Mouse (Mus musculus) heart, embryonic 12.5 days (tissue): ENCODE results near the gene Olfr553. TPM values are rescaled to one million over a fixed set of nuclear protein-coding genes. Genes with fewer than 3 reads are reported as not detected.
"Not testable (repeated sequence)": the region's sequence is repeated elsewhere in the genome, so short reads cannot be mapped to it uniquely, and the experiment has no call there.

Experiments
- ATAC-seq: fragments of 200-750 bp; cut with Nextera tagmentation; 2 replicates; pipeline ENCODE4 v1.8.0; 2017; ENCODE audit warnings: moderate TSS enrichment, moderate library complexity; ENCODE audit not compliant: insufficient number of reproducible peaks, low FRiP score
- H3K27ac ChIP-seq: fragments of 300-500 bp; sonication (generic); 2 replicates; pipeline ENCODE4 v1.5.1; 2016; ENCODE audit warnings: mild to moderate bottlenecking, moderate library complexity; ENCODE audit not compliant: poor library complexity, severe bottlenecking
- H3K27me3 ChIP-seq: fragments of 300-500 bp; sonication (generic); replicated peaks from 2 replicates; pipeline ENCODE4 v1.6.1; 2016; ENCODE audit warnings: mild to moderate bottlenecking, moderate library complexity
- H3K36me3 ChIP-seq: fragments of 300-500 bp; sonication (generic); 2 replicates; pipeline ENCODE4 v1.6.1; 2016; ENCODE audit warnings: mild to moderate bottlenecking, moderate library complexity
- H3K4me1 ChIP-seq: fragments of 300-500 bp; sonication (generic); replicated peaks from 2 replicates; pipeline ENCODE4 v1.6.1; 2016; ENCODE audit warnings: mild to moderate bottlenecking
- H3K4me2 ChIP-seq: fragments of 300-500 bp; sonication (generic); 2 replicates; pipeline ENCODE4 v1.6.1; 2016; ENCODE audit warnings: mild to moderate bottlenecking, moderate library complexity
- H3K4me3 ChIP-seq: fragments of 300-500 bp; sonication (generic); 2 replicates; pipeline ENCODE4 v1.5.1; 2016; ENCODE audit warnings: mild to moderate bottlenecking
- H3K9ac ChIP-seq: fragments of 300-500 bp; sonication (generic); 2 replicates; pipeline ENCODE4 v1.6.1; 2016; ENCODE audit warnings: mild to moderate bottlenecking, moderate library complexity
- H3K9me3 ChIP-seq: fragments of 300-500 bp; sonication (generic); replicated peaks from 2 replicates; pipeline ENCODE4 v1.6.1; 2016; ENCODE audit warnings: mild to moderate bottlenecking, moderate library complexity
- WGBS: fragments of 180-500 bp; shearing (Covaris S2); methylation state at CpG from one replicate; pipeline ENCODE4 v1.1.7; 2016; 5-methylcytosine and 5-hydroxymethylcytosine counted together
- polyA plus RNA-seq: library from polyadenylated mRNA; unstranded; fragments of >200 nt; fragmentation: Nextera tagmentation; extraction: Ambion mirVana; gene quantifications from 2 replicates; pipeline ENCODE4 v1.2.1, GENCODE M21; 2016

The Olfr553 gene
- not detected in 2 replicates for polyA plus RNA-seq

GRCm38 (mm10) chr7:102618118-102618517 is at the start of gene Olfr553:
Olfr553 (minus strand) TSS chr7:102618218.
- H3K36me3 ChIP-seq, result no peaks in the 10 kb centered on the region
- H3K9ac ChIP-seq, result no peak within 1 kb of the TSS
- no peaks in the 10 kb centered on the region for H3K4me1 ChIP-seq
- no peaks in the 10 kb centered on the region for H3K27me3 ChIP-seq
- ATAC-seq, result no peak
- H3K4me2 ChIP-seq, result no peak within 1 kb of the TSS
- no peaks in the 10 kb centered on the region for H3K9me3 ChIP-seq
- H3K4me3 ChIP-seq, result no peak within 1 kb of the TSS
- no peak within 1 kb of the TSS for H3K27ac ChIP-seq

GRCm38 (mm10) chr7:102665378-102665777 is 47.4 kb upstream of the Olfr553 start:
- H3K9me3 ChIP-seq, result no peaks in the 10 kb centered on the region
- H3K4me2 ChIP-seq, result no peak overlapping the region
- ATAC-seq, result no peak
- WGBS, result 29% methylated on average over 2 of the region's 2 CpGs
- H3K4me1 ChIP-seq, result no peaks in the 10 kb centered on the region
- no peaks in the 10 kb centered on the region for H3K36me3 ChIP-seq
- H3K4me3 ChIP-seq, result no peak overlapping the region
- H3K27ac ChIP-seq, result no peak overlapping the region
- no peak overlapping the region for H3K9ac ChIP-seq
- H3K27me3 ChIP-seq, result no peaks in the 10 kb centered on the region

GRCm38 (mm10) chr7:102664599-102664998 is 46.6 kb upstream of the Olfr553 start, which contains the start of gene Olfr556:
Olfr556 (plus strand) TSS chr7:102664899.
- no peaks in the 10 kb centered on the region for H3K36me3 ChIP-seq
- no peak for ATAC-seq
- WGBS, result 56% methylated on average over 3 of the region's 3 CpGs

GRCm38 (mm10) chr7:102658523-102658922 is 40.5 kb upstream of the Olfr553 start, which contains the start of gene Olfr555:
Olfr555 (plus strand) TSS chr7:102658823.
- H3K36me3 ChIP-seq, result no peaks in the 10 kb centered on the region
- 66% methylated on average over 1 of the region's 1 CpGs for WGBS
- H3K27ac ChIP-seq, result no peak within 1 kb of the TSS
- no peak within 1 kb of the TSS for H3K9ac ChIP-seq
- no peaks in the 10 kb centered on the region for H3K9me3 ChIP-seq
- no peak within 1 kb of the TSS for H3K4me3 ChIP-seq
- ATAC-seq, result no peak
- no peaks in the 10 kb centered on the region for H3K27me3 ChIP-seq
- no peaks in the 10 kb centered on the region for H3K4me1 ChIP-seq
- H3K4me2 ChIP-seq, result no peak within 1 kb of the TSS

More at GRCm38 (mm10) chr7:102664599-102664998, 46.6 kb upstream of the Olfr553 start, which contains the start of gene Olfr556:
- Histone ChIP-seq H3K4me2 (no peak within 1 kb of the TSS), H3K4me1 (no peaks in the 10 kb centered on the region), H3K9me3 (no peaks in the 10 kb centered on the region), H3K27me3 (no peaks in the 10 kb centered on the region), H3K4me3 (no peak within 1 kb of the TSS), H3K27ac (no peak within 1 kb of the TSS), H3K9ac (no peak within 1 kb of the TSS)

- H3K4me3 ChIP-seq, ATAC-seq, H3K27ac ChIP-seq, H3K36me3 ChIP-seq, H3K4me2 ChIP-seq, H3K9ac ChIP-seq, H3K9me3 ChIP-seq, H3K4me1 ChIP-seq, H3K27me3 ChIP-seq: not testable (repeated sequence)
- 40% methylated on average over 4 of the region's 4 CpGs for WGBS
Measured at GRCm38 (mm10) chr7:102644945-102645344, 26.9 kb upstream of the Olfr553 start.

GRCm38 (mm10) chr7:102638132-102638531 is 20.1 kb upstream of the Olfr553 start, which contains the start of gene Olfr554:
Olfr554 (plus strand) TSS chr7:102638432.
- Histone ChIP-seq H3K4me2 (no peak within 1 kb of the TSS), H3K27ac (no peak within 1 kb of the TSS), H3K27me3 (no peaks in the 10 kb centered on the region), H3K36me3 (no peaks in the 10 kb centered on the region), H3K4me3 (no peak within 1 kb of the TSS), H3K4me1 (no peaks in the 10 kb centered on the region), H3K9ac (no peak within 1 kb of the TSS), H3K9me3 (no peaks in the 10 kb centered on the region)
- 70% methylated on average over 1 of the region's 1 CpGs for WGBS
- no peak for ATAC-seq

GRCm38 (mm10) chr7:102636665-102637064 is 18.6 kb upstream of the Olfr553 start:
- 34% methylated on average over 3 of the region's 3 CpGs for WGBS
- H3K27ac ChIP-seq, result no peak overlapping the region
- ATAC-seq, result no peak

GRCm38 (mm10) chr7:102620368-102620767 is 2.4 kb upstream of the Olfr553 start:
- not testable (repeated sequence) for ATAC-seq, H3K36me3 ChIP-seq, H3K9me3 ChIP-seq, H3K27me3 ChIP-seq, H3K4me3 ChIP-seq, H3K27ac ChIP-seq, H3K4me2 ChIP-seq, H3K4me1 ChIP-seq, H3K9ac ChIP-seq
- WGBS, result 85% methylated on average over 19 of the region's 19 CpGs

More at GRCm38 (mm10) chr7:102636665-102637064, 18.6 kb upstream of the Olfr553 start:
- Histone ChIP-seq H3K27me3 (no peaks in the 10 kb centered on the region), H3K4me3 (no peak overlapping the region), H3K9me3 (no peaks in the 10 kb centered on the region), H3K4me1 (no peaks in the 10 kb centered on the region), H3K4me2 (no peak overlapping the region), H3K9ac (no peak overlapping the region), H3K36me3 (no peaks in the 10 kb centered on the region)

GRCm38 (mm10) chr7:102619608-102620007 is 1.6 kb upstream of the Olfr553 start:
- H3K27ac ChIP-seq, result no peak overlapping the region
- no peaks in the 10 kb centered on the region for H3K27me3 ChIP-seq
- no peak overlapping the region for H3K9ac ChIP-seq
- no peaks in the 10 kb centered on the region for H3K9me3 ChIP-seq
- H3K4me2 ChIP-seq, result no peak overlapping the region
- no peaks in the 10 kb centered on the region for H3K36me3 ChIP-seq
- ATAC-seq, result no peak
- H3K4me1 ChIP-seq, result no peaks in the 10 kb centered on the region
- H3K4me3 ChIP-seq, result no peak overlapping the region
- 46% methylated on average over 5 of the region's 5 CpGs for WGBS

- ATAC-seq, result no peak
- no peaks in the 10 kb centered on the region for H3K4me1 ChIP-seq
- H3K9me3 ChIP-seq, result no peaks in the 10 kb centered on the region
- H3K9ac ChIP-seq, result no peak within 1 kb of the TSS
- WGBS, result 52% methylated on average over 1 of the region's 1 CpGs
- H3K4me3 ChIP-seq, result no peak within 1 kb of the TSS
- H3K4me2 ChIP-seq, result no peak within 1 kb of the TSS
- H3K27me3 ChIP-seq, result no peaks in the 10 kb centered on the region
- no peaks in the 10 kb centered on the region for H3K36me3 ChIP-seq
- no peak within 1 kb of the TSS for H3K27ac ChIP-seq
Measured at GRCm38 (mm10) chr7:102597378-102598031, 20.5 kb downstream of the Olfr553 start, which contains the start of gene Olfr552. Olfr552 (plus strand) TSS chr7:102597770.

- ATAC-seq, result no peak
- Histone ChIP-seq H3K36me3 (no peaks in the 10 kb centered on the region), H3K4me1 (no peaks in the 10 kb centered on the region), H3K4me2 (no peak within 1 kb of the TSS), H3K27me3 (no peaks in the 10 kb centered on the region), H3K9ac (no peak within 1 kb of the TSS), H3K4me3 (no peak within 1 kb of the TSS), H3K27ac (no peak within 1 kb of the TSS), H3K9me3 (no peaks in the 10 kb centered on the region)
- WGBS, result 87% methylated on average over 3 of the region's 3 CpGs
Measured at GRCm38 (mm10) chr7:102591786-102592185, 26.2 kb downstream of the Olfr553 start, which contains the start of gene Olfr551. Olfr551 (minus strand) TSS chr7:102591886.
